Mouse (Mus musculus) ES-E14 (cell line): ENCODE measurements at regions not wholly inside any gene's neighbourhood (a gene's known extent, or its start where the extent isn't known, plus 50 kb on each side); places are given as distances from the start of the nearest gene placed in this dataset.
"Not testable (repeated sequence)": the region's sequence is repeated elsewhere in the genome, so short reads cannot be mapped to it uniquely, and the experiment has no call there.

Source experiments
- DNase-seq: peaks from one replicate; pipeline ENCODE4 v3.0.0-alpha.2; 2013; ENCODE audit warnings: low read depth, low spot score
- H3K27ac ChIP-seq: 2 replicates; pipeline ENCODE4 v1.5.1; 2012; ENCODE audit warnings: low read depth, mild to moderate bottlenecking, low read length, moderate library complexity, mixed read lengths; ENCODE audit not compliant: poor library complexity, insufficient read depth, severe bottlenecking
- H3K36me3 ChIP-seq: 2 replicates; pipeline ENCODE4 v1.6.1; 2012; ENCODE audit warnings: mild to moderate bottlenecking, low read length, moderate library complexity, mixed read lengths; ENCODE audit not compliant: control insufficient read depth, poor library complexity, insufficient read depth, severe bottlenecking
- H3K4me1 ChIP-seq, 2 experiments: fragments of 150-350 bp in 1 of 2; sonication (generic) in 1 of 2; 2 replicates each; pipeline ENCODE4 v1.6.1; 2012; ENCODE audit warnings: low read length in 2 of 2, mild to moderate bottlenecking in 1 of 2, mixed read lengths in 1 of 2; ENCODE audit not compliant: control insufficient read depth in 2 of 2, insufficient read depth in 2 of 2, poor library complexity in 1 of 2
- H3K4me3 ChIP-seq, 2 experiments: fragments of 150-350 bp in 1 of 2; sonication (generic) in 1 of 2; 2 replicates each; pipeline ENCODE4 v1.5.1; 2012; ENCODE audit warnings: low read length in 2 of 2, low read depth in 1 of 2, mild to moderate bottlenecking in 1 of 2, mixed read lengths in 1 of 2; ENCODE audit not compliant: insufficient read depth in 1 of 2, poor library complexity in 1 of 2, severe bottlenecking in 1 of 2
- H3K9ac ChIP-seq: 2 replicates; pipeline ENCODE4 v1.6.1; 2012; ENCODE audit warnings: low read depth, mild to moderate bottlenecking, low read length, mixed read lengths; ENCODE audit not compliant: poor library complexity, insufficient read depth, severe bottlenecking
- H3K9me3 ChIP-seq: fragments of 150-350 bp; sonication (generic); 2 replicates; pipeline ENCODE4 v1.6.1; 2012; ENCODE audit warnings: low read depth, mild to moderate bottlenecking, low read length; ENCODE audit not compliant: control insufficient read depth, insufficient read depth
- CHD2 ChIP-seq: IDR thresholded peaks from 2 replicates; pipeline ENCODE4 v1.6.1; 2014; ENCODE audit warnings: mild to moderate bottlenecking, low read depth, low read length, inconsistent platforms
- HCFC1 ChIP-seq: IDR thresholded peaks from 2 replicates; pipeline ENCODE4 v1.6.1; 2012; ENCODE audit warnings: low read length, inconsistent platforms, borderline replicate concordance; ENCODE audit not compliant: insufficient read depth
- MAFK ChIP-seq: IDR thresholded peaks from 2 replicates; pipeline ENCODE4 v1.6.1; 2014; ENCODE audit warnings: mild to moderate bottlenecking, low read depth, low read length, inconsistent platforms; ENCODE audit not compliant: insufficient read depth
- ZC3H11A ChIP-seq: IDR thresholded peaks from 2 replicates; pipeline ENCODE4 v1.6.1; 2012; ENCODE audit warnings: low read depth, mild to moderate bottlenecking, inconsistent platforms, low read length, borderline replicate concordance
- ZNF384 ChIP-seq: IDR thresholded peaks from 2 replicates; pipeline ENCODE4 v1.6.1; 2012; ENCODE audit warnings: low read depth, low read length, inconsistent platforms
- in situ Hi-C, 2 experiments: fragments of 600-800 bp; cut with MboI; formaldehyde crosslinking; loops; one replicate each; pipeline ENCODE4 v1.15.1; 2025; ENCODE audit warnings: low sequenced_read_pairs in 2 of 2, inconsistent platforms in 1 of 2; ENCODE audit not compliant: unreplicated experiment in 2 of 2

GRCm38 (mm10) chr10:35175161-35175560 lies 536.5 kb downstream of the Amd2 start:
- H3K36me3 ChIP-seq, H3K9me3 ChIP-seq, H3K9ac ChIP-seq, H3K4me3 ChIP-seq, DNase-seq, H3K4me1 ChIP-seq, in situ Hi-C loops, H3K27ac ChIP-seq: not testable (repeated sequence)

GRCm38 (mm10) chr10:35156151-35156550 lies 555.5 kb downstream of the Amd2 start:
- H3K27ac ChIP-seq, H3K4me3 ChIP-seq, H3K4me1 ChIP-seq, in situ Hi-C loops, H3K9me3 ChIP-seq, H3K36me3 ChIP-seq, DNase-seq, H3K9ac ChIP-seq: not testable (repeated sequence)

GRCm38 (mm10) chr10:35151309-35151708 lies 560.4 kb downstream of the Amd2 start:
- DNase-seq, H3K9ac ChIP-seq, in situ Hi-C loops, H3K9me3 ChIP-seq, H3K36me3 ChIP-seq, H3K4me1 ChIP-seq: not testable (repeated sequence)
- Histone ChIP-seq H3K4me3 (peak overlapping the region in 1 of 2 experiments; percentile 8; a peak in 2 of 4 replicates), H3K27ac (peak overlapping the region; percentile 82; the same call in 1 of the 2 replicates)

GRCm38 (mm10) chr10:35150681-35151080 lies 561.0 kb downstream of the Amd2 start:
- peak overlapping the region; percentile 82; the same call in 1 of the 2 replicates for H3K27ac ChIP-seq
- peaks cover 2 to 6% of the 10 kb centered on the region in 2 experiments; a peak in 2 of 4 replicates for H3K4me1 ChIP-seq
- TF ChIP-seq ZC3H11A (no peak), ZNF384 (no peak), CHD2 (no peak), MAFK (no peak), HCFC1 (no peak)
- peaks cover 2% of the 10 kb centered on the region; the same call in 1 of the 2 replicates for H3K9me3 ChIP-seq
- H3K9ac ChIP-seq: no peak overlapping the region
- no peaks in the 10 kb centered on the region for H3K36me3 ChIP-seq
- in situ Hi-C loops: no loop called here
- no peak for DNase-seq
- peak overlapping the region in 1 of 2 experiments; percentile 8; a peak in 2 of 4 replicates for H3K4me3 ChIP-seq

GRCm38 (mm10) chr10:35149336-35149735 lies 562.4 kb downstream of the Amd2 start:
- Histone ChIP-seq H3K9me3 (peaks cover 2% of the 10 kb centered on the region; the same call in 1 of the 2 replicates), H3K4me3 (no peak overlapping the region), H3K36me3 (no peaks in the 10 kb centered on the region), H3K27ac (no peak overlapping the region), H3K9ac (no peak overlapping the region), H3K4me1 (peaks cover 2 to 6% of the 10 kb centered on the region in 2 experiments; a peak in 2 of 4 replicates)
- no peak for DNase-seq
- in situ Hi-C loops: no loop called here
- TF ChIP-seq HCFC1 (no peak), CHD2 (no peak), ZC3H11A (no peak), MAFK (no peak), ZNF384 (no peak)
